Mouse (Mus musculus) midbrain, embryonic 13.5 days (tissue): Measurements from ENCODE around the gene Fgf8. TPM values are rescaled to one million over a fixed set of nuclear protein-coding genes. Genes with fewer than 3 reads are reported as not detected.
A peak's percentile ranks its signal among the peaks of the same experiment; 100 is the strongest.

Experiments used
- ATAC-seq: fragments of 200-750 bp; cut with Nextera tagmentation; 2 replicates; pipeline ENCODE4 v1.8.0; 2017; ENCODE audit warnings: mild to moderate bottlenecking, moderate TSS enrichment, moderate library complexity
- H3K27ac ChIP-seq: fragments of 300-500 bp; sonication (generic); 2 replicates; pipeline ENCODE4 v1.5.1; 2015; ENCODE audit warnings: inconsistent platforms, mild to moderate bottlenecking, moderate library complexity
- H3K27me3 ChIP-seq: fragments of 300-500 bp; sonication (generic); 2 replicates; pipeline ENCODE4 v1.6.1; 2015; ENCODE audit warnings: mild to moderate bottlenecking, inconsistent platforms
- H3K36me3 ChIP-seq: fragments of 300-500 bp; sonication (generic); 2 replicates; pipeline ENCODE4 v1.6.1; 2015; ENCODE audit warnings: mild to moderate bottlenecking, inconsistent platforms
- H3K4me1 ChIP-seq: fragments of 300-500 bp; sonication (generic); replicated peaks from 2 replicates; pipeline ENCODE4 v1.6.1; 2015; ENCODE audit warnings: inconsistent platforms
- H3K4me2 ChIP-seq: fragments of 300-500 bp; sonication (generic); replicated peaks from 2 replicates; pipeline ENCODE4 v1.6.1; 2015; ENCODE audit warnings: moderate library complexity, mild to moderate bottlenecking, inconsistent platforms
- H3K4me3 ChIP-seq: fragments of 300-500 bp; sonication (generic); replicated peaks from 2 replicates; pipeline ENCODE4 v1.5.1; 2015; ENCODE audit warnings: mild to moderate bottlenecking, inconsistent platforms
- H3K9ac ChIP-seq: fragments of 300-500 bp; sonication (generic); replicated peaks from 2 replicates; pipeline ENCODE4 v1.6.1; 2015; ENCODE audit warnings: mild to moderate bottlenecking, inconsistent platforms
- H3K9me3 ChIP-seq: fragments of 300-500 bp; sonication (generic); 2 replicates; pipeline ENCODE4 v1.6.1; 2016; ENCODE audit warnings: mild to moderate bottlenecking, inconsistent platforms
- WGBS: fragments of 180-500 bp; shearing (Covaris S2); methylation state at CpG from one replicate; pipeline ENCODE4 v1.1.7; 2015; 5-methylcytosine and 5-hydroxymethylcytosine counted together
- polyA plus RNA-seq: library from polyadenylated mRNA; unstranded; fragments of >200 nt; fragmentation: Nextera tagmentation; extraction: Ambion mirVana; gene quantifications from 2 replicates; pipeline ENCODE4 v1.2.1, GENCODE M21; 2015

The Fgf8 gene
- polyA plus RNA-seq, 1 experiment from 2014 or later: 2.8 TPM

DNA sequence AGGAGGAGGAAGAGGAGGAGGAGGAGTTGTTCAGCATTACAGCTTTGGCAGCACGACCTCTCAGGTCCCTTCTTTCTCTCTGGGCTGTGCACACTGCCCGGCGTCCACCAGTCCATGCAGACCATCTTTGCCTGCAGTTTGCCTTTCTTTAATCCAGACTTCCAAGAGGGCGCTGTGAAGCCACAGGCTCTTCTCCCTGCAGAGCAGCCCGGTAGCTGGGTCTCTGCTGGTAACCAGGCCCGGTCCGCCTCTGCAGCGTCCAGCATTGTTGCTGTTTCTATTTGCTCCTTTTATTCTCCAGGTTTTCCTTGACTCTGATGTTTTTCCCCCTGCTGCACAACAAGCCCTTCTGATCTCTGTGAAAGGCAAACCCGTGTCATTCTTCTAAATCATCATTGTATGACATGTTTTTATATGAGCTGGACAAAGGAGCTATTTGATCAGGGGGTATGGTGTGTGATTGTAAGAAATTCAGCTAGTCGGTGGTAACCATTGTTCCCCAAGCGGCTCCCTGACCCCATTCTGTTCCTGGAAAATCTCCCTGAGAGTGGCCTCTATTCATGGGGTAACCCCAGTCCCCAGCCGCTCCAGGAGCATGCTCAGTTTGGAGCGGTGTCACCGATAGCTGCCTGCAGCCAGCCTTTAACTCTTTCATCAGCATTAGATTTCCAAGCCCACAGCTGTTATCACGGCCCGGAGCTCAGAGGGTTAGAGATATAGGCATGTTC lies 25.1 kb downstream of the Fgf8 start:
- H3K9me3 ChIP-seq: no peaks in the 10 kb centered on the region
- peak overlapping the region; percentile 83 for H3K27ac ChIP-seq
- H3K4me1 ChIP-seq: peaks cover 27% of the 10 kb centered on the region
- peak; percentile 95 for ATAC-seq
- under 1% methylated on average over 16 of the region's 16 CpGs for WGBS
- H3K36me3 ChIP-seq: no peaks in the 10 kb centered on the region
- peak overlapping the region; percentile 61 for H3K9ac ChIP-seq
- H3K27me3 ChIP-seq: peaks cover 84% of the 10 kb centered on the region
- peak overlapping the region; percentile 53 for H3K4me2 ChIP-seq
- H3K4me3 ChIP-seq: peak overlapping the region; percentile 27

DNA sequence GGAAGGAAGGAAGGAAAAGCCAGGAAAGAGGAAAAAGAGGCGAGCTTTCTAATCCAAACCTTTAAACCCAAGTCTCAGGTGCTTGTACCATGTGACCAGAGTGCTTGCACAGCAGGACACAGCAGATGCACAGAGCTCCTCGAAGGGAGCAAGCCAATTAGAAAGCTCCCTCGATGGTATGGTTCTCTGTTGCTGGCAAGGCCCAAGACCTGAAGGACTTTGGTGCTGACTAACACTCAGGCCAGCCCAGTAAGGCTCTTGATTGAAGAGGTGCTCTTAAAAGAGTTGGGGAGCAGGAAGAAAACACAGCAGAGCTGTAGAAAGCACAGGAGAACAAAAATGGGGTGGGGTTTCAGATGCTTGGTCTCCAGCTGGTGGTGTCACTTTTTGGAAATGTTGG lies 34.0 kb downstream of the Fgf8 start:
- ATAC-seq: no peak
- Histone ChIP-seq H3K9ac (no peak overlapping the region), H3K9me3 (no peaks in the 10 kb centered on the region), H3K4me3 (no peak overlapping the region), H3K36me3 (no peaks in the 10 kb centered on the region), H3K4me2 (no peak overlapping the region), H3K27me3 (peaks cover 33% of the 10 kb centered on the region), H3K27ac (no peak overlapping the region), H3K4me1 (no peaks in the 10 kb centered on the region)
- 67% methylated on average over 3 of the region's 3 CpGs for WGBS

DNA sequence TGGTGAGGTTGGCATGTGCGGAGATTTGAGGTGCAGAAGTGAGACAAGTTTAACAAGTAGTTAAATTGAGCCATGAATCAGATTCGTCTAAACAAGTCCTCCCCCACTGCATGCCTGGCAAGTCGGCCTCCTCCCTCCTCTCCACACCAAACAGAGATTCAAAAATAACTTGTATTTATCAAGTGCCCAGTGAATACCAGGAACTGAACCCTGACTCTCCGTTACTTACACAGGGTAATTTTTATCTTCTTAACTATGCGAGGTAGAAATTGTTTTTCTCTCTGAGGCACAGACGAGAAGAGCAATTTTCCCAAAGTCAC lies 46.5 kb downstream of the Fgf8 start:
- no peak overlapping the region for H3K4me3 ChIP-seq
- no peaks in the 10 kb centered on the region for H3K36me3 ChIP-seq
- H3K27me3 ChIP-seq: peaks cover 43% of the 10 kb centered on the region
- 0 out of 2 replicates have a peak, but pooled peaks cover 2% of the 10 kb centered on the region for H3K4me1 ChIP-seq
- H3K9ac ChIP-seq: no peak overlapping the region
- no peak overlapping the region for H3K27ac ChIP-seq
- WGBS: 50% methylated on average over 6 of the region's 6 CpGs
- ATAC-seq: no peak
- no peak overlapping the region for H3K4me2 ChIP-seq
- H3K9me3 ChIP-seq: no peaks in the 10 kb centered on the region

DNA sequence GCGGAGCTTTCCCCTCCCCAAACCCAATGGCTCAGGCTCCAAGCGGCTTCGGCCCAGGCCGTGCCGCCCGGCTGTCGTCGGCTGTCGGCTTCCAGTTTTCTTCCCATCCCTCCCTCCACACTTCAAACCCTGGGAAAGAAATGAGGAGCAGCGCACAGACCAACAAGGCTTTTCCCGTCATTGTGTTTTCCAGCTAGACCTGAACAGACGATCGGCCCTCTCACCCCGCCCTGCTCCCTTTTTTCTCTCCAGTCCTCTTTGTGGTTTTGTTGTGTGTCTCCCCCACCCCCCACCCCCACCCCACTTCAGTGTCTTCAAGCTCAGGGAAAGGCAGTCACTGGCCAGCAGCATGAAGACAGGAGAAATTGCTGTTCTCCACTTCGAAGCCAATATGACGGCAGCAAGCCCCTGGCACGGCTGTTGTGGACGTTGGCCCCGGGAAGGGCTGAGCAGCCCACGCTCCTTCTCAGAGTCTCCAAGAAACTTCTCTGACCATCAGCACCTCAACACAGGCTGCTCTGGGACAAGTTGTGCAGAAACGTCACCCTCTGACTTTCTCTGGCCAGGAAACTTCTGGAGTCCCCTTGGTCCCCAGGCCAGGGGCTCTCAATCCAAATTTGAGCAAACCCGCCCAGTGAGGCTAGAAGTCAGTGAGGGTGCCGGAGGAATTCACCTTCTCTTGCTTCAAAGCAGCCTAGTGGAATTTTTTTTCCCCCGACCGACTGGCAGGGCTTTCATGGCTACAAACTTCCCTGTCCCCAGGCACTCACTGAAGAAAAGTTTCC lies 47.0 kb downstream of the Fgf8 start:
- no peak overlapping the region for H3K27ac ChIP-seq
- no peak overlapping the region; the same call in 1 of the 2 replicates for H3K4me3 ChIP-seq
- H3K27me3 ChIP-seq: peaks cover 44% of the 10 kb centered on the region
- H3K4me1 ChIP-seq: 0 out of 2 replicates have a peak, but pooled peaks cover 2% of the 10 kb centered on the region
- WGBS: 15% methylated on average over 25 of the region's 25 CpGs
- no peaks in the 10 kb centered on the region for H3K9me3 ChIP-seq
- peak overlapping the region; percentile 29 for H3K4me2 ChIP-seq
- H3K36me3 ChIP-seq: no peaks in the 10 kb centered on the region
- H3K9ac ChIP-seq: no peak overlapping the region
- ATAC-seq: no peak

DNA sequence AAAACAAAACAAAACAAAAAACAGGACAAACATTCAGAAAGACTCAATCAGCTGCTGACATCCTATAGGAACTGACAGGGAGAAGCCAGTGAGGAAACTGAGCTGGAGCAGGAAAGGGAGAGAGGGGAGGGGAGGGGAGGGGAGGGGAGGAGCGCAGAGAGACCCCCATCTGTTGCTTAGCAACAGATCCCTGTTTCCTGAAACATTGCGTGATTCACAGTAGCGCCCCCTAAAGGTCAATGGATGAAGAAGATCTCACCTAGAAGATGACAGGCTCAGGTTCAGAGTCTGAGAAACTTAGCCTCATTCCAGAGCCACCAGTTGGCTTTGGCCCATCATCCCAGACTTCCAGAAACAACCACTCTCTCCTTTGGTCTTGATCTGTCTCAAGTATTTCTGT lies 48.7 kb downstream of the Fgf8 start:
- H3K4me3 ChIP-seq: no peak overlapping the region
- peaks cover 44% of the 10 kb centered on the region for H3K27me3 ChIP-seq
- H3K4me2 ChIP-seq: no peak overlapping the region
- WGBS: 32% methylated on average over 3 of the region's 3 CpGs
- no peaks in the 10 kb centered on the region for H3K36me3 ChIP-seq
- no peaks in the 10 kb centered on the region for H3K9me3 ChIP-seq
- H3K4me1 ChIP-seq: 0 out of 2 replicates have a peak, but pooled peaks cover 2% of the 10 kb centered on the region
- H3K9ac ChIP-seq: no peak overlapping the region
- ATAC-seq: no peak
- no peak overlapping the region for H3K27ac ChIP-seq

DNA sequence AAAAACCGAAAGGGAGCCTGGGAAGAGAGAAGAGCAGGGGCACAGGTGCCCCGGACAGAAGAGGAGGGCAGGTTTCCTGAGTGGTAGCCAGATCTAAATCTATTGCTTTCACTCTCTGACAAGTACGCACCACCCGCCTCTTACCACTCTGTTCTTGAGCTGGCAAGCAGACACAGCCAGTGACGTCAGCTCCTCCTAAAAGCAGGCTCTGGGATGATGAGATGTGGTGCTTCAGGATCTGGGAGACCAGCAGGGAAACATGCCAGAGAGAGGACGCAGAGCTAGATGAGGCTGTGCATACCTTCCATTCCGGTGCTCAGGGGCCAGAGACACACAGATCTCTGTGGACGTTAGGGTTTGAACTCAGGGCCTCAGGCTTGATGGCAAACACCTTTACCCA lies 50.5 kb downstream of the Fgf8 start:
- Histone ChIP-seq H3K27ac (no peak overlapping the region), H3K9ac (no peak overlapping the region), H3K4me2 (no peak overlapping the region), H3K36me3 (no peaks in the 10 kb centered on the region), H3K4me1 (0 out of 2 replicates have a peak, but pooled peaks cover 2% of the 10 kb centered on the region), H3K4me3 (no peak overlapping the region), H3K27me3 (peaks cover 41% of the 10 kb centered on the region), H3K9me3 (no peaks in the 10 kb centered on the region)
- ATAC-seq: no peak
- 93% methylated on average over 8 of the region's 8 CpGs for WGBS

DNA sequence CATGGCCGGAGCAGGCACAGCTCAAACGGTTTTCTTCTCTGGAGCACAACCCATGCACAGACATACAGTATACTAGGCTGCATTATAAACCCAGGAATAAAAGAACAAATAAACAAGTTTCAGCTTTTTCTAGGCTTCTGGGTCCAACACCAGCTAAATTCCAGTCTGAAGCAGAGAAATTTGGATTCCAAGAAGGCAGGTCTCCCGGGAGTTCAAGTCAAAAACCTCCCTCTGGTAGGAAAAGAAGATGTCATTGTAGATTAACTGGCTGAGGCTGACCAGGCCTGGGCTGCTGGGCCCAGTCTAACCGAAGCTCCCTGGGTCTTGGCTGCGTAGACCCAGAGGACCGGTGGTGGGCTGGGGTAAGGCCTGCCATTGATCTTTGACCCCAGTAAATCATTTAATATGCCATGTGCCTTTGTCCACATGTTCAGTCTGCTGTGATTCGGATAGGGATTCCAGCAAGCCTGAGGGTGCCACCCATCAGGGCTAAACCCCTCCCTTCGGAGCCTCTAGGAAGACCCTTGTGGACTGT lies 51.6 kb downstream of the Fgf8 start:
- H3K27me3 ChIP-seq: peaks cover 37% of the 10 kb centered on the region
- H3K36me3 ChIP-seq: no peaks in the 10 kb centered on the region
- H3K4me1 ChIP-seq: 0 out of 2 replicates have a peak, but pooled peaks cover 2% of the 10 kb centered on the region
- no peak overlapping the region for H3K27ac ChIP-seq
- WGBS: 68% methylated on average over 8 of the region's 8 CpGs
- no peak for ATAC-seq
- H3K9me3 ChIP-seq: no peaks in the 10 kb centered on the region
- no peak overlapping the region for H3K4me2 ChIP-seq
- no peak overlapping the region for H3K4me3 ChIP-seq
- H3K9ac ChIP-seq: no peak overlapping the region

DNA sequence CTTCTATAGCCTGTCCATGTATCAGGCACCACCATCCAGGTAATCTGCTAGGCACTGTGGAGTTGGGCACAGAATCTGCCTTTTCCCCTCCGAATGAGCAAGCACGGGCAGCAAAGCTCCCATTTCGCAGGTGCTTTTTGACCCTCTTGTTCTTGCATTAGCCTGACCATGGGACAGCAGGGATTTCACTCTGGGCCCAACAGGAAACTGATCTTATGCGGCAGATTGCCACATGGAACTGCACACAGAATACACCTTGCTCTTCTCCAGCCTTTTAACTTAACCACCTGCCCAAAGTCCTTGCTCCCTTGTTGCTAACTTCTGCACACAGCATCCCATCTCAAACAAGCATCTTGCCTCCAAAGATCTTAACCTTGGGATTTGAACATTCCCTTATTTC lies 55.7 kb downstream of the Fgf8 start:
- Histone ChIP-seq H3K9me3 (no peaks in the 10 kb centered on the region), H3K36me3 (no peaks in the 10 kb centered on the region), H3K9ac (no peak overlapping the region), H3K4me2 (no peak overlapping the region), H3K4me1 (no peaks in the 10 kb centered on the region), H3K27me3 (peaks cover 34% of the 10 kb centered on the region), H3K27ac (no peak overlapping the region), H3K4me3 (no peak overlapping the region)
- 67% methylated on average over 4 of the region's 4 CpGs for WGBS
- no peak for ATAC-seq

Other genes with a start within 250 kb of the Fgf8 start
- gene Poll, start 182.4 kb downstream of the Fgf8 start, polyA plus RNA-seq: 15.8 and 16.6 TPM in 2 replicates
- gene Gm17018, start 182.3 kb downstream of the Fgf8 start, polyA plus RNA-seq: 50.0 and 57.1 TPM in 2 replicates
- gene Fbxw4, start 82.6 kb downstream of the Fgf8 start, polyA plus RNA-seq: 3.8 and 5.5 TPM in 2 replicates
- gene Npm3, start 6.7 kb upstream of the Fgf8 start, polyA plus RNA-seq: 6.2 and 7.8 TPM in 2 replicates
- 96.2 and 102 TPM in 2 replicates for gene Mgea5, start 40.9 kb upstream of the Fgf8 start, polyA plus RNA-seq
- gene Kcnip2, start 73.1 kb upstream of the Fgf8 start, polyA plus RNA-seq: 2.8 and 3.0 TPM in 2 replicates